ENCODE assay signal across 11 mouse cellular contexts in the genomic region with DNA sequence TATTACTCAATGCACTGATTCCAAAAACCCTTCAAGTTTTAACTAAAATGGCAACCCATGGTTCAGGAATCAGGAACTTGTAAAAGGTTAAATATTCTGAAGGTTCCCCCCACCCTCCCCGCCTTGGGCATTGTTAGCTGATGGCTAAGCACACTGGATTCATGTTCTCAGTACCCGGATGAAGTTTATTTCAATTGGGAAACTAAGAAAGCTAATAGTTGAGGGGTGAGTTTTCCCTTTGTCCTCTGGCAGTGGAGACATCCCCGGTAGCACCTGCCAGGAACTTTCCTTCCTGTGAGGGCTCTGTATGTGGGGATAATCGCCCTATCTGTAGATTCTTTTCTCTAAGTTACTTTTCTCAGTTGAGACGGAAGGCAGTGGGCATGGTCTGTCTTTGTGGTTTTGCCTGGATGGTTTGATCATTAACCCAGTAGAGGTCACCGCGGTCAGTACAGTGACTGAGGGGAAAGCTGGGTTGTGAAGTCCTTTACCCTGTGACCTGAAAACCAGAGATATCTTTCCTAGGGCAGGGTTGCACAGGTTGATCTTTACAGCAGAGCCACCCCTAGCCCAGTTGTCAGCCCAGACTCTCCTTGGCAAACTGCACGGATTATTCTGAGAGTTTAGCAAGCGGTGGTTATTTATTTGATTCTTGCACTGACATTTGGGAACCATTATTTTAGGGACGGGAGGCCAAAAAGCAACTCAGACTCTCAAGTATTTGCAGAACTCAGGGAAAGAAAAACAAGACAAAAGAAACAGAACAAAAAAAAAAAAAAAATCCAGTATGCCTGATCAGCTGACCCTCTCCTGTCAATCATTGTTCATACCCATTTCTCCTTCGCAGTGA. TPM values are rescaled to one million over a fixed set of nuclear protein-coding genes. Genes with fewer than 3 reads are reported as not detected.
DNase-seq lines count a peak whose midpoint lies in the region; ATAC-seq and TF ChIP-seq lines count a peak whose summit lies in the region.
"Had no signal": no experiment of that assay in that cellular context is flagged by ENCODE, and none has a peak within 500 bp of the region (broad histone marks: within the 10 kb centered on the region; RNA-seq: fewer than 3 reads in every experiment).

No protein-coding gene starts in this region.

- H3K4me1 ChIP-seq in lung, embryonic 14.5 days (ENCODE audit: insufficient read depth): peaks cover 23% of the 10 kb centered on the region
- peaks cover 20% of the 10 kb centered on the region for H3K4me1 ChIP-seq in embryonic fibroblast, embryonic 13.5 days (ENCODE audit: control insufficient read depth, insufficient read depth, low read length)
- peaks cover 31% of the 10 kb centered on the region; the same call in 1 of the 2 replicates for H3K4me1 ChIP-seq in stomach, embryonic 14.5 days (ENCODE audit: control insufficient read depth, insufficient read depth, low read length)
- peaks cover 30% of the 10 kb centered on the region for H3K4me1 ChIP-seq in midbrain, embryonic 10.5 days

- no peak overlapping the region for H3K4me2 ChIP-seq in lung, embryonic 14.5 days
- no peak overlapping the region for H3K4me2 ChIP-seq in stomach, embryonic 14.5 days (replicated peaks; ENCODE audit: low read depth, low read length)

- no peak for TF ChIP-seq CTCF in lung, embryonic 14.5 days (IDR thresholded peaks at IDR 0.05; ENCODE audit: low read depth)
- TF ChIP-seq CTCF in embryonic fibroblast, embryonic 13.5 days (IDR thresholded peaks at IDR 0.05; ENCODE audit: borderline replicate concordance, insufficient read depth, low read length): no peak

- no peak for DNase-seq in lung, embryonic 14.5 days
- DNase-seq in lung, postnatal 10 days: no peak
- DNase-seq in kidney, postnatal 25 days: peak; percentile 79 to 85
- no peak for DNase-seq in frontal cortex, adult 2 months (ENCODE audit: extremely low spot score in 1 of 2, low spot score in 1 of 2)
- DNase-seq in cerebellum, postnatal 4 days (ENCODE audit: low spot score in 2 of 2): no peak
- no peak for DNase-seq in midbrain, embryonic 10.5 days (ENCODE audit: low spot score)
- DNase-seq: lung, adult 2 months had no signal

- 0 out of 2 replicates have a peak, but pooled peaks have one; percentile 14 for ATAC-seq in lung, embryonic 14.5 days (ENCODE audit: insufficient read depth)
- peak; percentile 74 for ATAC-seq in stomach, embryonic 14.5 days (ENCODE audit: insufficient number of reproducible peaks, insufficient read depth, low FRiP score, low read depth)
- ATAC-seq: forebrain, embryonic 14.5 days had no signal

- H3K9me3 ChIP-seq in lung, embryonic 14.5 days (ENCODE audit: low read depth, low read length): no peaks in the 10 kb centered on the region
- H3K9me3 ChIP-seq in stomach, embryonic 14.5 days (ENCODE audit: control insufficient read depth, low read depth, low read length): no peaks in the 10 kb centered on the region
- H3K9me3 ChIP-seq in midbrain, embryonic 10.5 days (replicated peaks): no peaks in the 10 kb centered on the region
- H3K9me3 ChIP-seq: G1E had no signal

- H3K9ac ChIP-seq in lung, embryonic 14.5 days: no peak overlapping the region
- no peak overlapping the region for H3K9ac ChIP-seq in stomach, embryonic 14.5 days (replicated peaks; ENCODE audit: low read depth, low read length)

- no peaks in the 10 kb centered on the region for H3K27me3 ChIP-seq in lung, embryonic 14.5 days (ENCODE audit: insufficient read depth, low read length)
- no peaks in the 10 kb centered on the region for H3K27me3 ChIP-seq in stomach, embryonic 14.5 days (ENCODE audit: control insufficient read depth, insufficient read depth, low read length)
- no peaks in the 10 kb centered on the region for H3K27me3 ChIP-seq in midbrain, embryonic 10.5 days (ENCODE audit: low read depth, poor library complexity, severe bottlenecking)

- peak overlapping the region; percentile 65 for H3K27ac ChIP-seq in lung, embryonic 14.5 days (ENCODE audit: low read depth)
- peak overlapping the region; percentile 77 for H3K27ac ChIP-seq in embryonic fibroblast, embryonic 13.5 days (ENCODE audit: insufficient read depth, low read length)
- peak overlapping the region; percentile 68 for H3K27ac ChIP-seq in stomach, embryonic 14.5 days (ENCODE audit: low read length)
- no peak overlapping the region for H3K27ac ChIP-seq in midbrain, embryonic 10.5 days (replicated peaks)

- no peak overlapping the region for H3K4me3 ChIP-seq in lung, embryonic 14.5 days (ENCODE audit: low read depth, low read length)
- H3K4me3 ChIP-seq in embryonic fibroblast, embryonic 13.5 days (ENCODE audit: insufficient read depth, low read length): no peak overlapping the region
- no peak overlapping the region for H3K4me3 ChIP-seq in stomach, embryonic 14.5 days (ENCODE audit: low read depth, low read length)
- H3K4me3 ChIP-seq in midbrain, embryonic 10.5 days: no peak overlapping the region

- WGBS in lung, embryonic 14.5 days: 52% methylated on average over 11 of the region's 11 CpGs
- WGBS in stomach, embryonic 14.5 days: 54% methylated on average over 11 of the region's 11 CpGs
- WGBS in midbrain, embryonic 10.5 days: 80% methylated on average over 11 of the region's 11 CpGs

- no peak for TF ChIP-seq POLR2A in embryonic fibroblast, embryonic 13.5 days (IDR thresholded peaks at IDR 0.05; ENCODE audit: low read depth, low read length)

- H3K36me3 ChIP-seq in lung, embryonic 14.5 days (ENCODE audit: insufficient read depth): no peaks in the 10 kb centered on the region
- no peaks in the 10 kb centered on the region for H3K36me3 ChIP-seq in stomach, embryonic 14.5 days (ENCODE audit: control insufficient read depth, insufficient read depth, low read length)
- H3K36me3 ChIP-seq in midbrain, embryonic 10.5 days: no peaks in the 10 kb centered on the region
- H3K36me3 ChIP-seq: G1E had no signal

RNA-seq across cellular contexts. Expression of a gene that starts 47.8 kb away (rescaled TPM):
- 54.7 and 57.5 TPM in 2 replicates for polyA plus RNA-seq in lung, embryonic 14.5 days (2014; fragmentation: Nextera tagmentation; extraction: Ambion mirVana)
- 102 and 108 TPM in 2 replicates for polyA plus RNA-seq in embryonic fibroblast, embryonic 13.5 days (2011; ENCODE audit: insufficient read length, low read depth, missing spikeins)
- polyA plus RNA-seq in stomach, embryonic 14.5 days (2014; fragmentation: Nextera tagmentation; extraction: Ambion mirVana): 46.4 and 52.9 TPM in 2 replicates
- 23.8 and 27.7 TPM in 2 replicates for polyA plus RNA-seq in frontal cortex, adult 2 months (2012; rRNA removed)
- 30.0 and 33.6 TPM in 2 replicates for polyA plus RNA-seq in midbrain, embryonic 10.5 days (2016; fragmentation: Nextera tagmentation; extraction: Ambion mirVana)

Comparison
In these comparisons a context has a peak if more than half of its experiments do, and no peak if none do; other contexts are left out.
1. DNase-seq: peak in kidney, postnatal 25 days (2 of 2); none in lung, embryonic 14.5 days (single experiment), lung, postnatal 10 days (single experiment), frontal cortex, adult 2 months (0 of 2), cerebellum, postnatal 4 days (0 of 2) and midbrain, embryonic 10.5 days (single experiment).